Mouse (Mus musculus) yolk sac, embryonic 10.5 days (tissue): ENCODE measurements around the gene Sec24a.
"Not testable (repeated sequence)": the region's sequence is repeated elsewhere in the genome, so short reads cannot be mapped to it uniquely, and the experiment has no call there.

Experiments used
- DNase-seq: peaks from one replicate; pipeline ENCODE4 v3.0.0-alpha.2; 2017; ENCODE audit warnings: low spot score

The Sec24a gene

DNA sequence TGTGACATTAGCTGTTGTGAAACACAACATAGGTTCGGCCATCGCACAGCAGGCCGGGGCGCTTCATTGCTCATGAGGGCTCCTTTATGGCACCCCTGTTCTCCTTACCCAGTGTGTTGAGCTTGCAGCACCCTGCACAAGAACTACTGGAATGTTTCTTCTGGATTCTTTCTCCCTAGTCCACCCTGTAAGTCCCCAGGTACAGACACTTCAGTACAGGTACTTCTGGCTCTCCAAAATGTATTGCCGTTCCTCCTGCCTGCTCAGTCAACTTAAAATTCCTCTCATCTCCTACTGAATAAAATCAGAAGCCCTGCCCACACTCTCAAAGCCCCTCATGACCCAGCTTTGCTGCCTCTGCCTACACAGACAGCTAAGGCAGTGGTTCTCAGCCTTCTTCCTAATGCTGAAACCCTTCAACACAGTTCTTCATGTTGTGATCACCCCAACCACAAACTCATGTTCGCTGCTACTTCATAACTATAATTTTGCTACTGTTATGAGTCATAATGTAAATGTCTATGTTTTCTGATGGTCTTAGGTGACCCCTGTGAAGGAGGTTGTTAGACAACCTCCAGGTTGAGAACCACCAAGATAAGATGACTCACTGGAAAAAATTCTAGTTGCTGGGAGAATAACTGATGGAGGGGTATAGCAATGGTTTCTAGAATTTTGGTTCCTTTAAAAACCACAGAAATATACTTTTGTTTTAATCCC, 3.3 kb downstream of the Sec24a start:
- no peak for DNase-seq

DNA sequence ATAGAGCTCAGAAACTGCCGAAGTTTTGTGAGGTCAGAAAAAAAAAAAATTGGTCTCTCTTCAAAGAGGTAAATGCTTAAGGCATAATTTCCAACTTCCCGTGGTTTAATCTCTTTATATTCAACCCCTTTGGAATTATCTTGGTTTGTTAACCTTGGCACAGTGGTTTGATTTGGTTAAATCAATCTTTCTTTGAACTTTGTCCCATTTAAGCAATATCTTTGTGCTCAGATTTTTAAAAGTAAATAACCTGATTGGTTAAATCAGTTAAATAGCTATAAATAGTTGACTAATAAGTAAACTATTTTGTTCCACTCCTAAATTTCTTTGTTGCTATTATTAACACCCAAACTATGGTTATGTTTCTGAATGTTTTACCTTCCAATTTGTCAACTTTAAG, 4.2 kb downstream of the Sec24a start:
- DNase-seq = no peak

- not testable (repeated sequence) for DNase-seq
Observed at GRCm38 (mm10) chr11:51758207-51758606, 5.2 kb downstream of the Sec24a start.

- DNase-seq = peak; percentile 49
Observed at GRCm38 (mm10) chr11:51757625-51758024, 5.8 kb downstream of the Sec24a start.

GRCm38 (mm10) chr11:51757023-51757422, 6.4 kb downstream of the Sec24a start:
- DNase-seq = no peak

GRCm38 (mm10) chr11:51756352-51756771, 7.1 kb downstream of the Sec24a start:
- peak; percentile 93 for DNase-seq

GRCm38 (mm10) chr11:51755621-51756311, 7.7 kb downstream of the Sec24a start:
- DNase-seq = peak; percentile 69

DNA sequence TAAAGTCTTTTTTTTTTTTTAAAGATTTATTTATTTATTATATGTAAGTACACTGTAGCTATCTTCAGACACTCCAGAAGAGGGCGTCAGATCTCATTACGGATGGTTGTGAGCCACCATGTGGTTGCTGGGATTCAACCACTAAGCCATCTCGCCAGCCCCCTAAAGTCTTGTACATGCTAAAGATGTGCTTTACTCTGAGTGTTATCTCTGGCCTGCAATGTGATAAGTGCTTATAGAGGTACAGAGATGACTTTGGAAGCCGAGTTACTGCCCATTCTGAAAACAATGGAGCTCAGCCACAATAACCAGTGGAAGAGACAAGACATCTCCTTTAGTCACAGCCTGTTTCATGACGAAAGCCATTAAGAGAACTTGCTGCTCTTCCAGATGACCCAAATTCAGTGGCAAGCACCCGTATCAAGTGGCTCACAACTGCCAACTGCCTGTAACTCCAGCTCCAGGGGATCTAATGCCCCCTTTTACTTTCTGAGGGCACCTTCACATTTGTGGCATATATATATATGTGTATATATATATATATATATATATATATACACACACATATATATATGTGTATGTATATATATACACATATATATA, 11.7 kb downstream of the Sec24a start:
- not testable (repeated sequence) for DNase-seq

DNA sequence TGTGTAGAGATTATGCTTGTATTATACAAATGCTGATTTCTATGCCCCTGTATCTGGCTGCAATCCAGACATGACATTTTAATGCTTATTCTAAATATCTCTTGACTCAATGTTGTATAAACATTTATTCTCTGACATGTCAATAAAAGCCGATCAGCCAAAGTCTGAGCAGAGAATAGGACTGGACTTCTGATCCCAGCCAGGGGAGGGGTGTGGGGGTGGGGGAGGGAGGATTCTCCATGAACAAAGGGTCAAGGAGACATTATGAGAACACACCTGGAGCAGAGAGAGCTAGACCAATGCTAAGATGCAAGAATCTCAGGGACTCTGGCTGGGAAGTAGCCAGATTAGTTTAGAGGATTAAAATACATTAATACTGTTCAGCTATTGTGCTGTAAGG, 17.3 kb downstream of the Sec24a start:
- DNase-seq = peak; percentile 70

DNA sequence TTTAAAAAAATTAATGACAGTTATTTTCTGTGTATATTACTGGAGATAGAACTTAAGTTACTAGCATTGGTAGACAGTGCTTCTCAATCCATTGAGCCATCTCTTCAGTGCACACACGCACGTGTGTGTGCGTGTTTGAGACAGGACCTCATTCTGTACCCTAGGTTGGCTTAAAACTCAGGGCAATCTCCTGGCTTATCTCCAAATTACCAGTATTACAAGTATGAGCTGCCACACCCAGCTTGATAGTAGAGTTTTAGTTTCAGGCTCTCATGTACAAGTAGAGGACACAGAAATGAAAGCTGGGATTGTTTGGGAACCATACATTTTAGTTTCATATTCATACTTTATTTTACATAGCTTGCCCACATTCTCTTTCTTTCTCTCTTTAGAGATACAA, 22.7 kb downstream of the Sec24a start:
- DNase-seq = no peak

GRCm38 (mm10) chr11:51738651-51739403, 24.6 kb downstream of the Sec24a start:
- no peak for DNase-seq

GRCm38 (mm10) chr11:51734218-51734617, 29.2 kb downstream of the Sec24a start:
- DNase-seq = not testable (repeated sequence)

DNA sequence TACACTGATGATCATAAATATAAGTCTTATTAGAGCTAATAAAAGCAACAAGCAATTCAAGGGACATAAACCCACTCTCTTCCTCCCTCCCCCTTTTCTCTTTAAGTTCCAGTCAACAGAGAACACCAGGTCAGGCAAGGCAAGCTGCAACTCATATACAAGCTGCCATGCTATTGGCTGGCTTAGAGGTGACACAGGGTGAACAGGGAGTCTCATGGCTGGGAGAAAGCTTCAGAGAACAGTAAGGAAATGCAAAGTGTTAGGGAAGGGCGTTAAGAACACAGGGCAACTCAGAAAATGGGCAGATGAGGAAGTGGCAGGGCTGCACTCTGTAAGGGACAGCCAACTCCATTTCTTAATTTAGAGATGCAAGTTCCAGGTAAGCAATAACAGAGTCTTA, 30.6 kb downstream of the Sec24a start:
- DNase-seq = no peak

DNA sequence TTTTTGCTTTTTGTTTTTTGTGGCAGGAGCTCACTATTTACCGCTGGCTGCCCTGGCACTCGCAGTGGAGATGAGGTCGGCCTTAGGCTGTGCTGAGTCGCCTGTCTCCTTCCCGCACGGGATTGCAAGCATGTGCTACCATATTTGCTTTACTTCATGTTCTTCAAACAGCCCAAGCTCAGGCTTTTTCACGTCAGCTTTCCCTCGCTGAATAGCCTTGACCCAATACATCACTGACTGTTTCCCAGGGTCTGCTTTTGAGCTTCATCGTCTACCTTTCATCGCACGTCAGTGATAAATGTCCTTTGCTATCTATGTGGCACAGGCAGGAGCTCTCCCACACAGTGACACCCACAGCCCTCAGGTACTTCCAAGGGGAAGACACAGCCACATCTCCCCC, 42.4 kb downstream of the Sec24a start:
- no peak for DNase-seq

- no peak for DNase-seq
Observed at GRCm38 (mm10) chr11:51707080-51707479, 56.4 kb downstream of the Sec24a start.

GRCm38 (mm10) chr11:51706451-51706850, 57.0 kb downstream of the Sec24a start:
- no peak for DNase-seq

- no peak for DNase-seq
Observed at GRCm38 (mm10) chr11:51703379-51703998, 59.9 kb downstream of the Sec24a start.

DNA sequence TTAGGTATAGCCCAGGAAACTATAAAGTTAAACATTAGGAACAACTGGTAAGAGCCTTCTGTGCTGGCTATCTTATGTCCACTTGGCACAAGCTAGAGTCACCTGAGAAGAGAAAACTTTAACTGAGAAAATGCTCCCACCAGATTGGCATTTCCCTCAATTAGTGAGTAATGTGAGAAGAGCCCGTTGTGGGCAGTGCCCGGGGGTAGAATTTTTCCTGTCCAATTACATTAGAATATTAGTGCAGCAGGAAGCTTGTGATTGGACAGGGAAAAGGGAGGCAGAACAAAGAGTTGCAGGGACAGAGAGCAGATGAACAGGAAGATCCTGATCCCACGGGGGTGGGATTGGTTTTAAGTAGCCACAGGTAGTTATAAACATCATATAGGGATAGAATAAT, 60.6 kb downstream of the Sec24a start:
- DNase-seq = no peak

GRCm38 (mm10) chr11:51694984-51695383, 68.5 kb downstream of the Sec24a start:
- DNase-seq = no peak

- not testable (repeated sequence) for DNase-seq
Observed at GRCm38 (mm10) chr11:51690597-51690996, 72.8 kb downstream of the Sec24a start.

- DNase-seq = no peak
Observed at GRCm38 (mm10) chr11:51689343-51689742, 74.1 kb downstream of the Sec24a start.
